ENCODE assay signal across 20 mouse cellular contexts in genomic region chr17:24584520-24584919, GRCm38 (mm10). TPM values are rescaled to one million over a fixed set of nuclear protein-coding genes. Genes with fewer than 3 reads are reported as not detected.
DNase-seq lines count a peak whose midpoint lies in the region; ATAC-seq and TF ChIP-seq lines count a peak whose summit lies in the region.
"Had no signal": no experiment of that assay in that cellular context is flagged by ENCODE, and none has a peak within 500 bp of the region (broad histone marks: within the 10 kb centered on the region; RNA-seq: fewer than 3 reads in every experiment).

No protein-coding gene starts in this region.

- DNase-seq in heart, embryonic 10.5 days (ENCODE audit: low spot score): no peak
- peak; percentile 28 for DNase-seq in liver, adult 2 months (ENCODE audit: extremely low read depth, low read depth, low spot score)
- DNase-seq in liver (no peak), NIH3T3 (ENCODE audit: low read depth) (peak; percentile 52)
- no peak for DNase-seq in thymus, adult 18-20 months
- no peak for DNase-seq in left cerebral cortex, adult 11 months (ENCODE audit: low spot score)
- DNase-seq: adrenal gland, postnatal 25 days; cerebellum, adult 8-10 months; forebrain, postnatal 0 days; retina, postnatal 1 day; thymus, adult 2 months had no signal

- no peak for TF ChIP-seq CTCF in liver, adult 2 months (IDR thresholded peaks at IDR 0.05; ENCODE audit: low read depth, low read length)

- H3K79me2 ChIP-seq in liver, adult 2 months (ENCODE audit: control insufficient read depth, insufficient read depth, low read length): no peaks in the 10 kb centered on the region

- no peak for ATAC-seq in heart, embryonic 11.5 days (replicated peaks; ENCODE audit: insufficient number of reproducible peaks, low FRiP score, low TSS enrichment)
- peak; percentile 63 for ATAC-seq in liver, embryonic 16.5 days (ENCODE audit: low read depth)
- ATAC-seq: forebrain, postnatal 0 days; intestine, postnatal 0 days; midbrain, embryonic 16.5 days had no signal

- peaks cover 38% of the 10 kb centered on the region for H3K36me3 ChIP-seq in heart, embryonic 11.5 days (ENCODE audit: control insufficient read depth, insufficient read depth, low read length)
- H3K36me3 ChIP-seq in heart, embryonic 10.5 days: peaks cover 82% of the 10 kb centered on the region
- peaks cover 29% of the 10 kb centered on the region for H3K36me3 ChIP-seq in liver, adult 2 months (ENCODE audit: control insufficient read depth, insufficient read depth, low read length)
- H3K36me3 ChIP-seq in liver, embryonic 16.5 days (ENCODE audit: control insufficient read depth, insufficient read depth): 0 out of 2 replicates have a peak, but pooled peaks cover 5% of the 10 kb centered on the region

- 0 out of 2 replicates have a peak overlapping the region, but pooled peaks have one; percentile 77 for H3K27ac ChIP-seq in heart, embryonic 11.5 days (ENCODE audit: low read depth, low read length)
- H3K27ac ChIP-seq in heart, embryonic 10.5 days: no peak overlapping the region
- no peak overlapping the region for H3K27ac ChIP-seq in liver, adult 2 months (replicated peaks; ENCODE audit: insufficient read depth, low read depth, low read length)
- H3K27ac ChIP-seq in liver, embryonic 16.5 days (ENCODE audit: low read length): peak overlapping the region; percentile 60
- H3K27ac ChIP-seq: embryonic facial prominence, embryonic 12.5 days; hindbrain, embryonic 15.5 days; limb, embryonic 13.5 days had no signal

- H3K4me3 ChIP-seq in heart, embryonic 11.5 days (ENCODE audit: low read depth, low read length): no peak overlapping the region
- H3K4me3 ChIP-seq in heart, embryonic 10.5 days: no peak overlapping the region
- H3K4me3 ChIP-seq in liver, adult 2 months (ENCODE audit: insufficient read depth, low read depth, low read length): no peak overlapping the region
- H3K4me3 ChIP-seq in liver, embryonic 16.5 days (ENCODE audit: low read depth, low read length): no peak overlapping the region
- H3K4me3 ChIP-seq: embryonic facial prominence, embryonic 12.5 days; hindbrain, embryonic 15.5 days; limb, embryonic 13.5 days had no signal

- no peak for TF ChIP-seq POLR2A in liver, adult 2 months (IDR thresholded peaks at IDR 0.05; ENCODE audit: extremely low read depth, insufficient read depth, low read length)

- H3K4me1 ChIP-seq in heart, embryonic 11.5 days (ENCODE audit: control insufficient read depth, insufficient read depth, low read length): no peaks in the 10 kb centered on the region
- no peaks in the 10 kb centered on the region for H3K4me1 ChIP-seq in heart, embryonic 10.5 days
- H3K4me1 ChIP-seq in liver, adult 2 months (ENCODE audit: control insufficient read depth, insufficient read depth, low read length): no peaks in the 10 kb centered on the region; the same call in 1 of the 2 replicates
- peaks cover 7% of the 10 kb centered on the region for H3K4me1 ChIP-seq in liver, embryonic 16.5 days (ENCODE audit: control insufficient read depth, low read depth, low read length)
- H3K4me1 ChIP-seq: embryonic facial prominence, embryonic 12.5 days; hindbrain, embryonic 15.5 days; limb, embryonic 13.5 days had no signal

- H3K9ac ChIP-seq in heart, embryonic 11.5 days (ENCODE audit: low read depth, low read length): no peak overlapping the region
- H3K9ac ChIP-seq in liver, adult 2 months (ENCODE audit: low read depth, low read length): no peak overlapping the region
- H3K9ac ChIP-seq in liver, embryonic 16.5 days (ENCODE audit: low read depth, low read length): no peak overlapping the region
- H3K9ac ChIP-seq: embryonic facial prominence, embryonic 12.5 days; forebrain, postnatal 0 days; hindbrain, embryonic 15.5 days; limb, embryonic 13.5 days had no signal

- no peaks in the 10 kb centered on the region for H3K27me3 ChIP-seq in heart, embryonic 11.5 days (ENCODE audit: control insufficient read depth, insufficient read depth, low read length)
- no peaks in the 10 kb centered on the region for H3K27me3 ChIP-seq in heart, embryonic 10.5 days (ENCODE audit: insufficient read depth, poor library complexity, severe bottlenecking)
- H3K27me3 ChIP-seq in liver, adult 2 months (ENCODE audit: control insufficient read depth, insufficient read depth, low read length): no peaks in the 10 kb centered on the region
- H3K27me3 ChIP-seq in liver, embryonic 16.5 days (ENCODE audit: control insufficient read depth, insufficient read depth, low read depth, low read length): no peaks in the 10 kb centered on the region
- H3K27me3 ChIP-seq: embryonic facial prominence, embryonic 12.5 days; hindbrain, embryonic 15.5 days; limb, embryonic 13.5 days had no signal

- 69% methylated on average over 3 of the region's 3 CpGs for WGBS in heart, embryonic 11.5 days (ENCODE audit: insufficient replicate concordance)
- 79% methylated on average over 3 of the region's 3 CpGs for WGBS in heart, embryonic 10.5 days
- WGBS in liver, adult 2 months: 47% methylated on average over 3 of the region's 3 CpGs
- WGBS in liver, embryonic 16.5 days (ENCODE audit: insufficient replicate concordance): 50% methylated on average over 3 of the region's 3 CpGs

- no peak overlapping the region for H3K4me2 ChIP-seq in heart, embryonic 11.5 days
- no peak overlapping the region for H3K4me2 ChIP-seq in liver, embryonic 16.5 days (ENCODE audit: low read depth, low read length)
- H3K4me2 ChIP-seq: embryonic facial prominence, embryonic 12.5 days; hindbrain, embryonic 15.5 days; limb, embryonic 13.5 days had no signal

- no peaks in the 10 kb centered on the region for H3K9me3 ChIP-seq in heart, embryonic 11.5 days (replicated peaks; ENCODE audit: control insufficient read depth, low read length)
- no peaks in the 10 kb centered on the region for H3K9me3 ChIP-seq in heart, embryonic 10.5 days
- no peaks in the 10 kb centered on the region for H3K9me3 ChIP-seq in liver, embryonic 16.5 days (replicated peaks; ENCODE audit: control insufficient read depth, low read length)
- H3K9me3 ChIP-seq: embryonic facial prominence, embryonic 12.5 days; hindbrain, embryonic 15.5 days; limb, embryonic 13.5 days had no signal

RNA-seq across cellular contexts. Expression of gene Pkd1, which starts 34.9 kb away (rescaled TPM):
- 8.9 and 9.2 TPM in 2 replicates for polyA plus RNA-seq in heart, embryonic 11.5 days (2014; fragmentation: Nextera tagmentation; extraction: Ambion mirVana)
- polyA plus RNA-seq in heart, embryonic 10.5 days (2016; fragmentation: Nextera tagmentation; extraction: Ambion mirVana): 12.3 and 13.9 TPM in 2 replicates
- 9.9 and 11.4 TPM in 2 replicates for total RNA-seq in liver, adult 2 months (2014; rRNA removed)
- 14.7 and 17.4 TPM in 2 replicates for polyA plus RNA-seq in liver, adult 2 months (2012; rRNA removed)
- 2.7 and 4.0 TPM in 2 replicates for polyA plus RNA-seq in liver, embryonic 16.5 days (2015; fragmentation: Nextera tagmentation; extraction: Ambion mirVana)

RNA-seq across cellular contexts. Expression of gene Tsc2, which starts 47.9 kb away (rescaled TPM):
- polyA plus RNA-seq in heart, embryonic 11.5 days (2014; fragmentation: Nextera tagmentation; extraction: Ambion mirVana): 46.7 and 50.6 TPM in 2 replicates
- 56.9 and 66.4 TPM in 2 replicates for polyA plus RNA-seq in heart, embryonic 10.5 days (2016; fragmentation: Nextera tagmentation; extraction: Ambion mirVana)
- 19.5 and 27.9 TPM in 2 replicates for total RNA-seq in liver, adult 2 months (2014; rRNA removed)
- 63.4 and 79.3 TPM in 2 replicates for polyA plus RNA-seq in liver, adult 2 months (2012; rRNA removed)
- 20.6 and 23.7 TPM in 2 replicates for polyA plus RNA-seq in liver, embryonic 16.5 days (2015; fragmentation: Nextera tagmentation; extraction: Ambion mirVana)

RNA-seq across cellular contexts. Expression of gene Nthl1, which starts 48.0 kb away (rescaled TPM):
- polyA plus RNA-seq in heart, embryonic 11.5 days (2014; fragmentation: Nextera tagmentation; extraction: Ambion mirVana): 9.1 and 9.8 TPM in 2 replicates
- polyA plus RNA-seq in heart, embryonic 10.5 days (2016; fragmentation: Nextera tagmentation; extraction: Ambion mirVana): 15.0 and 19.8 TPM in 2 replicates
- 8.1 and 9.7 TPM in 2 replicates for total RNA-seq in liver, adult 2 months (2014; rRNA removed)
- 11.3 and 11.5 TPM in 2 replicates for polyA plus RNA-seq in liver, adult 2 months (2012; rRNA removed)
- polyA plus RNA-seq in liver, embryonic 16.5 days (2015; fragmentation: Nextera tagmentation; extraction: Ambion mirVana): 5.9 and 6.7 TPM in 2 replicates

RNA-seq across cellular contexts. Expression of gene Rab26, which starts 50.5 kb away (rescaled TPM):
- polyA plus RNA-seq in heart, embryonic 11.5 days (2014; fragmentation: Nextera tagmentation; extraction: Ambion mirVana): 1.1 and 1.9 TPM in 2 replicates
- polyA plus RNA-seq in heart, embryonic 10.5 days (2016; fragmentation: Nextera tagmentation; extraction: Ambion mirVana): 1.3 and 2.3 TPM in 2 replicates
- total RNA-seq in liver, adult 2 months (2014; rRNA removed): 0.13 and 0.37 TPM in 2 replicates
- 0.15 and 0.40 TPM in 2 replicates for polyA plus RNA-seq in liver, adult 2 months (2012; rRNA removed)
- polyA plus RNA-seq in liver, embryonic 16.5 days (2015; fragmentation: Nextera tagmentation; extraction: Ambion mirVana): 0.46 and 0.87 TPM in 2 replicates
- total RNA-seq: gastrocnemius, adult 18-20 months; granulocyte monocyte progenitor cell, adult 5-6 weeks had no signal

RNA-seq across cellular contexts. Expression of gene Traf7, which starts 56.8 kb away (rescaled TPM):
- polyA plus RNA-seq in heart, embryonic 11.5 days (2014; fragmentation: Nextera tagmentation; extraction: Ambion mirVana): 72.3 and 80.1 TPM in 2 replicates
- 93.5 and 95.9 TPM in 2 replicates for polyA plus RNA-seq in heart, embryonic 10.5 days (2016; fragmentation: Nextera tagmentation; extraction: Ambion mirVana)
- total RNA-seq in liver, adult 2 months (2014; rRNA removed): 13.4 and 14.4 TPM in 2 replicates
- polyA plus RNA-seq in liver, adult 2 months (2012; rRNA removed): 25.3 and 47.5 TPM in 2 replicates
- polyA plus RNA-seq in liver, embryonic 16.5 days (2015; fragmentation: Nextera tagmentation; extraction: Ambion mirVana): 28.5 and 29.6 TPM in 2 replicates

Comparison
In these comparisons a context has a peak if more than half of its experiments do, and no peak if none do; other contexts are left out.
1. H3K27ac ChIP-seq: peak in heart, embryonic 11.5 days (single experiment) and liver, embryonic 16.5 days (single experiment); none in heart, embryonic 10.5 days (single experiment) and liver, adult 2 months (single experiment).
2. DNase-seq: peak in liver, adult 2 months (single experiment) and NIH3T3 (single experiment); none in heart, embryonic 10.5 days (single experiment), liver (single experiment), thymus, adult 18-20 months (0 of 2) and left cerebral cortex, adult 11 months (single experiment).